Mouse (Mus musculus): ENCODE measurements around the gene Bcas3.

The Bcas3 gene

GRCm38 (mm10) chr11:85760486-85761141, 407.6 kb downstream of the Bcas3 start:
- no peak for DNase-seq

GRCm38 (mm10) chr11:85761170-85761569, 408.2 kb downstream of the Bcas3 start:
- no peak for DNase-seq

DNA sequence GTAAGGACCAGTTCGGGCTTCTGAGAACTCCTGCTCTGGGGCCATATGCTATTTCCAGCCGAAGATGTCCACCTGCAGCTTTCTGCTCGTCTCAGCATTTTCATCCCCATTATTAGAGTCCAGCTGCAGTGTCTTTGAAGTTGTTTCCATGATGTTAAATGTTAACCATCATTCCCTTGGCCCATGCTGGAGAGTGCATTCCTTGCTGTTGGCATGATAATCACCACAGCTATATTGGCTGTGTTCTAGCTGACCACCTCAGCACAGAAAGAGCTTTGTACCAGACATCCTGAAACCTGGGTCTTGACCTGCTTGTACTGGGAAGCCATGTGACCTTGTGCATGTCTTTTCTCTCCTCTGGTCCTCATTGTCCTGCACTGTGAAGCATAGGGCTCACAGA, 410.7 kb downstream of the Bcas3 start:
- DNase-seq: no peak

DNA sequence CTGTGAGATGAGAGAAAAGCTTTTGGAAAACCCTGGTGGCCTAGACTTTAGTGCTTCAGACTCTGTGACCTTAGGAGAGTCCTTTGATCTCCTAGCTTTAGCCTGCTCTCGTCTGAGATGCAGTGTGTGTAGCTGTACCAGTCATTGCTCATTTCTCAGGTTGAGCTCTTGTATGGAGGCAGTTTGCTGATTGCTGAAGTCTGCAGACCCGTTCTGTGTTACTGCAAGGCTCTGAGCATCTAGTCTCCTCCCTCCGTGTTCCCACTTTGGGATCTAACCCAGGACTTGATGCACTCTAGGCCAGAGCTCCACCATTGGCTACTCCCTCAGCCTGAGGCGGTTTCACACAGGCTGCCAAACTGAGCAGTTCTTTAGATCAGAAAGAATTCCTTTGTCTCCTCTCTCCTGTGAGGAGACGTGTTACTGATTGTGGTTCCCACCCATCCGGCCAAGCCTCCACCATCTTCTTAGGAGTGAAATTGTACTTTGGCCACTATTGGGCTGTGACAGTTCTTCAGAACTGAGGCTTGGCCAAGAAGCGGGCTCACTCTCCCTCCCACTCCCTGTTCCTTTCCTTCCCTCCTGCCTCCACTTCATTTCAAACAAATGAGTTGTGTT, 413.2 kb downstream of the Bcas3 start:
- DNase-seq: no peak

DNA sequence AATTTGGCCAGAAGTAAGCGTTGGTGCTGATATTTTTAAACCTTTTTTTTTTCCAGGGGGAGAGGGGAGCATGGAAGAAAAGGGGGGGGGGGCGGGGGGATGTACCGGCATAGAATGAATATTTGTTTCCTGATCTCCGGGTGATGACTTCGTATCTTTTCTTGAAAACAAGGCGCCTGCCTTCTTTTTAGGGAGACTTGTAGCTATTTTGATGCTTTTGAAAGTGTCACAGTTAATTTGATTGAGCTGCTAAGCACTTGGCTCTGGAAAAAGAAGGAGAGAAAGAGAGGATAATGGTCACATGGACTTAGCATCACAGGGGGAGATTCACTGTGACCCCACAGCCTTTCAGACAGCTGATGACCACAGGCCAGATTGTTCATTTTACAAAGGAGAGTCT, 413.8 kb downstream of the Bcas3 start:
- DNase-seq: no peak

- DNase-seq: no peak
These were observed 416.8 kb downstream of the Bcas3 start for GRCm38 (mm10) chr11:85769740-85770139.

DNA sequence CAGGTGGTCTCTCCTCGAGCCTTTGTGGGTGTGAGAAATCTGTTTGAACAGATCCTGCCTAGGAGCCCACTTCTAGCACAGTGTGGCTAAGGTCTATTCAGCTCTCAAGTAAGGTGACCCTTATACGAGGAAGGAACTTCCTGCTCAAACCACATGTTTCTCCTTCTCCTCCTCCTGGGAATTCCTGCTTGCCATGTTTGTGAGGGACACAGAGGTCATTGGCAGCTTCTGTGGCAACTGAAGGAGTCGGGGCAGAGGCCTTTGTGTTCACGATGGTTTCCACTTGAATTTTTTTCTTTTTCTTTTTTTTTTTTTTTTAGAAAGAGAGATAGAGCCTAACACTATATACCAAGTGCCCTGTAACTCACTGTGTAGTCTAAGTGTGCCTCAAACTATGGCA, 420.4 kb downstream of the Bcas3 start:
- no peak for DNase-seq

DNA sequence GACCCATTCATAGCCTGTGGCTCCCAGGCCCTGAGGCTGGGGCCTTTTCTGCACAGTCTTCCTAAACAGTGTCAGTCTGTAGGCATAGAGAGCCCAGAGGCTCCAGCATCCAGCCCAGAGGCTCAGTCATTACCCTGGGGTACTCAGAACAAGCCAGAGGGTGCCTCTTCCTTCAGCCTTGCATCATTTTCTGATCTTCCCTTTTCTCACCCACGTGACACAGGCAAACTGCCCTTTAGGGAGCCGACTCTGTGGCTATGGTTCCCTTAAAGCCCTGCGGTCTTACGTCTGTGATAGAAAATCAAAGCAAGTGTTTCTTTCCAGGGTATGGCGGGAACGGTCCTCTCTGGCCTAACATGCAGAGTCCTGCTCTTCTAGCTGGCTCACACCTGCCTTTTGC, 421.7 kb downstream of the Bcas3 start:
- DNase-seq: no peak

GRCm38 (mm10) chr11:85775492-85775891, 422.5 kb downstream of the Bcas3 start:
- DNase-seq: no peak

DNA sequence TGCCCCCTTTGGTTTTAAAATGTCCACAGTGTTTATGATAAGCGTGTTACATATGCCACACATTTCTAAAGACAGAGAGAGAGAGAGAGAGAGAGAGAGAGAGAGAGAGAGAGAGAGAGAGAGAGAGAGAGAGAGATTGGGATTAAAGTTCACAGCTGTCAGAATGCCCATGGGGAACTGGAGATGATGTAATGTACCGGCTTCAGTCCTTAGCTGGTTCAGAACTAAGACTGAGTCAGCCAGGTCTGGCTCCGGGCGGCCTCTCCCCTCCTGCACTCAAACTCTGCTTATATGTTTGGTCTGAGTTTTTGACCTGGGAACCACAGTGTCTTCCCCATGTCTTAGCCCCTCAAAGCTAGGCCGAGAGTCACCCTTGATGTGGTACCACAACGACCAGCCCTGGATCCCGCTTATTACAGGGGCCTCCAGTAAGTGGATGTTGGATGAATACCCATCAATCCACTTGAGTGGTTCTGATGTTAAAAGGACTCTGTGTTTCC, 423.9 kb downstream of the Bcas3 start:
- DNase-seq: no peak

GRCm38 (mm10) chr11:85777950-85778349, 425.0 kb downstream of the Bcas3 start:
- no peak for DNase-seq

GRCm38 (mm10) chr11:85780303-85780702, 427.3 kb downstream of the Bcas3 start:
- DNase-seq: no peak

- DNase-seq: no peak
These were observed 433.2 kb downstream of the Bcas3 start for GRCm38 (mm10) chr11:85786113-85786718.

DNA sequence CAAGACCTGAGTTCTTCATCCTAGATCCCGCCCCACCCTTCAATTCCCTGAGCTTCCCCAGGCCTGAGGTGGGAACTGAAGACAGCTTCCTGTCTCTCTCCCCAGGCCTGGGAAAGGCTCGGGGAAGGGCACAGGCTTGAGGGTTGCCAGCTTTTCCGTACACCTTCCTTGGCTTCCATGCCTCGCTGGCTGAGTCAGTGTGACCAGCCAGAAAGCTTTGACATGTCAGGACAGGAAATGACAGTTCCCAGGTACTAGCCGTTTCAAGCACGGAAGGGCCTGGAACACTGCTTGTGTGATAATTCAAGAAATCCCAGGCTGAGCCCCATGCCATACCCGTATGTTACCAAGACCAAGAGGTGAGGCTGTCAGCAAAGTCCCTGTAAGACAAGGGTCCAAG, 436.8 kb downstream of the Bcas3 start:
- DNase-seq: no peak

DNA sequence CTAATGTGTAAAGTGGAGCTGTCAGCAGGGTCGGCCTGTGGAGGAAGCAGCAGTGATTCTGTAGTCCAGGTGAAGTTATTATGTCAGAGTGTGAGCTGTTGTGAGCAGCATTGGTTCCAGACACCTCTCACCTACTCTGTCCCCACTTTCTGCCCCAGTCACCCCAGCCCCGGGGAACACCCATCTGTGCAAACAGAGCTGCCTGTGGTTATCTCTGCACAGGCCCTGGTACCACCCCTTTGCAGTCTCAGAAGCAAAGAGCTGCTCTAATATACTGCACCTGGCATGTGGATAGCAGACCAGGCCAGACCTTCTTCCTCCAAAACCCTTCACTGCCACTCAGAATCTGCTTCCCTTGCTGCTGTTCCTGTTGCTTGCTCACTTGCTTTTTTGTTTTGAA, 437.3 kb downstream of the Bcas3 start:
- no peak for DNase-seq

GRCm38 (mm10) chr11:85791212-85791611, 438.2 kb downstream of the Bcas3 start:
- DNase-seq: no peak

GRCm38 (mm10) chr11:85792534-85793215, 439.7 kb downstream of the Bcas3 start:
- no peak for DNase-seq

GRCm38 (mm10) chr11:85799456-85799855, 446.5 kb downstream of the Bcas3 start:
- no peak for DNase-seq

DNA sequence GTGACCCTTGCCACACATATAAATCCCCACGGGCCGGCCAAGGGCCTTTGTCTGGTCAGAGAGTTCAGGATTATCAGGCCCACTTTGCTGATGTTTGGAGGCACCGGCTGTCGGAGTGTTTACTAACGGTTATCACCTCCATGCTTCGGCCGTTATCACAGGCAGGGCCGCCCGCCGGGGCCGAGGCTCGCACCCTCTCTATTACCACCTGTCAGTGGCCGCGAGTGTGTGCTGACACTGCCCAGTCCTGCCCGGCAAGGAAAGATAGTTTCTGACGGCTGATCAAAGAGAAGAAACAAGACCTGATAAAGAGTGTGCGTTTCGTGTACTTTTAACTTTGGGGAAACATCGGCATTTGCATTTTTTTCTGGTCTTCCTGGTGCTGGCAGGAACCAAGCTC, 446.9 kb downstream of the Bcas3 start:
- no peak for DNase-seq

DNA sequence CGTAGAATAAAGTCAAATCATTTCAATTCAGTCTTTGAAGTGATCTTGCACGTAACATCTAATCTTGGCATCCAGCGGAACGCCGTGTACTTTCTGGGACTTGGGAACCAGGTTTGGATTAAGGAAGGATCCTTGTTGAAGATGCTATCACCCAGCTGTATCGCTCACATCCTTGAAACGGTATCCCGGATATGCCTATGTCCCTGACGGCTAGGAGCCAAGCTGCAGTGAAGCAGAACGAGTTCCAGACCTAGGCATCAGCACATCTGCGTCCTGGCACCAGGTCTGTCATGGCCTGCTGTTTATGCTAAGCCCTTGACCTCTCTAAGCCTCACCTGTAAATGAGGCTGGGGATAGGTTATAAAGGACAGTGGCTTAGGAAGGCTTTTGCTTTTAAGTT, 447.4 kb downstream of the Bcas3 start:
- DNase-seq: no peak

- DNase-seq: no peak
These were observed 451.1 kb downstream of the Bcas3 start for GRCm38 (mm10) chr11:85804048-85804447.

- DNase-seq: no peak
These were observed 452.8 kb downstream of the Bcas3 start for GRCm38 (mm10) chr11:85805779-85806178.

DNA sequence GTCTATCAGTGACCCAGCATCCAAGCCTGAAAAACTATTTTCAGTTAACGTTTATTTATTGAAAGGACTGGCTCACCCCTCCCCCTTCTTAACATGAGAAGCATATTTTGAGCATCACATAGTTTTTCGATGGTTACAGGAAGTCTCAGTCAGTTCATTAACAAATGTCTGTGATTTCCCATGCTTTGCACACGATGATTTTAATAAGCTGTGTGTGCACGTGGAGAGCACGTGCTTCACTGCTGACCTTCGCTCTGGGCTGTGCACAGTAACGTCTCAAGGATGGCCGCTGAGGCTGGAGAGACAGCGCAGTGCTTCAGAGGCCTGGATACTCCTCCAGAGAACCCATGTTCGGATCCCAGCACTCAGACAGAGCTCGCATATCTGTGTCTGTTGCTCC, 454.4 kb downstream of the Bcas3 start:
- no peak for DNase-seq

DNA sequence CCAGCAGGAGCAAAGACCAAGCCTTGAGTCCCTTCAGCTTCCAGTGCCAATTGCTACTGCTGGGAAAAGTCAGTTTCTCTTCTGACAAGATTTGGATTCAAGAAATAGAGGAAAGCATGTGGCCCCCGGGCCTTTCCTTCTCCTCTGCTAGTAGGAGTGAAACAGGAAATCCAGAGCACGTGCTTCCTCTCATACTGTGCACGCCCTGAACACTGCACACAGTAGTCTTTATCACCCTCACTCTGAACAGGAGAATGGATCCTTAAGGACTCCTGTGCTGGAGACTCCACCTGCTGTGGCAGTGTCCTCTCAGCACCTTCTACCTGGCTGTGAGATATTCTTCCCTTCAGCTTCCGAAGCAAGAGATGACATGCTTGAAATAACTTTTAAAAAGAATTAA, 458.3 kb downstream of the Bcas3 start:
- no peak for DNase-seq
